Comparison of ENCODE assay signal across 8 mouse cellular contexts in genomic region chr11:68004191-68004590, GRCm38 (mm10). TPM values are rescaled to one million over a fixed set of nuclear protein-coding genes. Genes with fewer than 3 reads are reported as not detected.
DNase-seq lines count a peak whose midpoint lies in the region; TF ChIP-seq lines count a peak whose summit lies in the region.

No protein-coding gene starts in this region.

- peak; percentile 28 for DNase-seq in CD4-positive helper T cell, adult 2 months (ENCODE audit: low read depth, low spot score)
- peak; percentile 84 for DNase-seq in NIH3T3 (ENCODE audit: low read depth)
- DNase-seq in cerebellum, postnatal 10 days: peak; percentile 88 to 92
- peak; percentile 23 for DNase-seq in gastrocnemius, postnatal 25 days
- peak; percentile 60 to 78 for DNase-seq in layer of hippocampus, adult 2 months (ENCODE audit: low spot score in 2 of 2)
- peak; percentile 84 for DNase-seq in lung, postnatal 14 days
- DNase-seq in right cerebral cortex, postnatal 36 days (ENCODE audit: low spot score in 2 of 2): peak; percentile 15 to 41
- DNase-seq in yolk sac, embryonic 10.5 days (ENCODE audit: low spot score): no peak

- H3K4me3 ChIP-seq in layer of hippocampus, adult 2 months: peak overlapping the region; percentile 27; the same call in 1 of the 2 replicates

- H3K27ac ChIP-seq in layer of hippocampus, adult 2 months: peak overlapping the region; percentile 53; the same call in 1 of the 2 replicates

- peak; percentile 99 for TF ChIP-seq CTCF in layer of hippocampus, adult 2 months (conservative IDR thresholded peaks at IDR 0.05)

RNA-seq across cellular contexts. Expression of gene Stx8, which starts 38.2 kb away (rescaled TPM):
- total RNA-seq in gastrocnemius, postnatal 25 days (2021): 10 to 100 TPM; 22.4 to 23.0 TPM
- 10 to 100 TPM; 33.4 to 35.0 TPM for total RNA-seq in layer of hippocampus, adult 2 months (2021)

RNA-seq across cellular contexts. Expression of gene Cfap52, which starts 38.7 kb away (rescaled TPM):
- 1 to 10 TPM; 1.3 to 3.8 TPM for total RNA-seq in gastrocnemius, postnatal 25 days (2021)
- 1 to 10 TPM in 1 of 2 experiments, under 1 TPM in 1; 0.86 to 1.7 TPM for total RNA-seq in layer of hippocampus, adult 2 months (2021)
